31 mouse cellular contexts compared by ENCODE assay signal in the genomic region with DNA sequence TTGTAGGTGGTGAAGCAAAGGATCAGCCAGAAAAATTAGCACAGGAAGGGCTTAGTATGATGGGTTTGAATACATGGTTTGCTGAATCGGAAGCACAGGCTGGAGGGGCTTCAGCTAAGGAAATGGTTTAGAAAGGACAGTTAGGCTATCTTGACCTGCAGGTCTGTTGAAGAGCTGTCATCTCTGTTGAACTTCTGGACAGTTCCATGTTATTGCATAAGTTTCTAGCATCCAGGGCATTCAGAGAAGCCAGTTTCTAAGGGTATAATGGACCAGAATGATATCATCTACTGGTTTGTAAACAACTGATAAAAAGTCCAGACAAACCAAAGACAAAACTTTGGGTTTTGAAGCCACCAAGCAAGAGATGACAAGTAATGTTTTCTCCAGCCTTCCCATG.
"Had no signal": no experiment of that assay in that cellular context is flagged by ENCODE, and none has a peak within 500 bp of the region (broad histone marks: within the 10 kb centered on the region; RNA-seq: fewer than 3 reads in every experiment).

No protein-coding gene starts in this region.

- DNase-seq: left cerebral cortex, postnatal 4 days; liver; liver, embryonic 13.5 days; liver, postnatal 0 days; lung, adult 18-20 months; lung, adult 2 months; lung, embryonic 14.5 days; lung, postnatal 10 days; lung, postnatal 14 days; lung, postnatal 36 days; lung, postnatal 4 days; midbrain, embryonic 14.5 days had no signal

- H3K36me3 ChIP-seq: limb, embryonic 10.5 days; limb, embryonic 12.5 days; limb, embryonic 13.5 days; limb, embryonic 15.5 days; liver, embryonic 13.5 days; liver, embryonic 15.5 days; lung, embryonic 15.5 days; midbrain, embryonic 10.5 days; midbrain, embryonic 12.5 days; midbrain, embryonic 13.5 days; midbrain, embryonic 15.5 days; neural tube, embryonic 12.5 days had no signal

- H3K4me1 ChIP-seq: midbrain, embryonic 15.5 days had no signal

- H3K9me3 ChIP-seq: limb, embryonic 10.5 days; limb, embryonic 12.5 days; limb, embryonic 13.5 days; limb, embryonic 15.5 days; liver, embryonic 13.5 days; liver, embryonic 15.5 days; lung, embryonic 15.5 days; megakaryocyte, embryonic 14.5 days; midbrain, embryonic 10.5 days; midbrain, embryonic 12.5 days; midbrain, embryonic 13.5 days; midbrain, embryonic 15.5 days; neural tube, embryonic 12.5 days had no signal

- H3K9ac ChIP-seq: limb, embryonic 12.5 days; limb, embryonic 13.5 days; limb, embryonic 15.5 days; liver, embryonic 13.5 days; liver, embryonic 14.5 days; liver, embryonic 15.5 days; liver, postnatal 0 days; lung, embryonic 14.5 days; lung, embryonic 15.5 days; midbrain, embryonic 12.5 days; midbrain, embryonic 13.5 days; midbrain, embryonic 15.5 days; neural tube, embryonic 12.5 days had no signal

- H3K27me3 ChIP-seq: limb, embryonic 12.5 days; limb, embryonic 13.5 days; limb, embryonic 15.5 days; liver, embryonic 13.5 days; liver, embryonic 15.5 days; lung, embryonic 15.5 days; megakaryocyte, embryonic 14.5 days; midbrain, embryonic 12.5 days; midbrain, embryonic 13.5 days; midbrain, embryonic 15.5 days; neural tube, embryonic 12.5 days had no signal

- H3K4me2 ChIP-seq: limb, embryonic 12.5 days; limb, embryonic 13.5 days; limb, embryonic 15.5 days; liver, embryonic 11.5 days; liver, embryonic 13.5 days; liver, embryonic 15.5 days; lung, embryonic 14.5 days; lung, embryonic 15.5 days; midbrain, embryonic 11.5 days; midbrain, embryonic 12.5 days; midbrain, embryonic 13.5 days; midbrain, embryonic 15.5 days; neural tube, embryonic 12.5 days had no signal

- H3K27ac ChIP-seq: limb, embryonic 10.5 days; limb, embryonic 12.5 days; limb, embryonic 13.5 days; limb, embryonic 15.5 days; liver, embryonic 13.5 days; liver, embryonic 14.5 days; liver, embryonic 15.5 days; lung, embryonic 15.5 days; macrophage; midbrain, embryonic 10.5 days; midbrain, embryonic 12.5 days; midbrain, embryonic 13.5 days; midbrain, embryonic 15.5 days; neural tube, embryonic 12.5 days had no signal

- ATAC-seq: liver, postnatal 0 days; lung, postnatal 0 days; midbrain, embryonic 13.5 days; midbrain, embryonic 15.5 days; midbrain, embryonic 16.5 days had no signal

- H3K4me3 ChIP-seq: limb, embryonic 10.5 days; limb, embryonic 12.5 days; limb, embryonic 13.5 days; limb, embryonic 15.5 days; liver, embryonic 13.5 days; liver, embryonic 15.5 days; lung, embryonic 15.5 days; megakaryocyte, embryonic 14.5 days; midbrain, embryonic 10.5 days; midbrain, embryonic 12.5 days; midbrain, embryonic 13.5 days; midbrain, embryonic 15.5 days; myocyte; neural tube, embryonic 12.5 days had no signal
